Mouse (Mus musculus) thymus, adult 2 months (tissue): ENCODE results near the gene Kcnh1. TPM values are rescaled to one million over a fixed set of nuclear protein-coding genes. Genes with fewer than 3 reads are reported as not detected.

ENCODE experiments used
- DNase-seq: peaks from one replicate; pipeline ENCODE4 v3.0.0; 2021
- H3K27ac ChIP-seq: fragments of 200-500 bp; 2 replicates; pipeline ENCODE4 v1.5.1; 2012; ENCODE audit warnings: low read length, control low read depth; ENCODE audit not compliant: control insufficient read depth, insufficient read depth
- H3K27me3 ChIP-seq: fragments of 200-500 bp; 2 replicates; pipeline ENCODE4 v1.6.1; 2012; ENCODE audit warnings: mild to moderate bottlenecking, low read length, moderate library complexity, mixed read lengths; ENCODE audit not compliant: control insufficient read depth, insufficient read depth
- H3K36me3 ChIP-seq: fragments of 200-500 bp; 2 replicates; pipeline ENCODE4 v1.6.1; 2012; ENCODE audit warnings: mild to moderate bottlenecking, low read length, moderate library complexity; ENCODE audit not compliant: control insufficient read depth, insufficient read depth
- H3K4me1 ChIP-seq: fragments of 200-500 bp; replicated peaks from 2 replicates; pipeline ENCODE4 v1.6.1; 2012; ENCODE audit warnings: low read length; ENCODE audit not compliant: control insufficient read depth, insufficient read depth
- H3K4me3 ChIP-seq: fragments of 200-500 bp; 2 replicates; pipeline ENCODE4 v1.5.1; 2012; ENCODE audit warnings: mild to moderate bottlenecking, low read length, control low read depth, moderate library complexity; ENCODE audit not compliant: control insufficient read depth, insufficient read depth
- CTCF ChIP-seq: fragments of 200-500 bp; IDR thresholded peaks from 2 replicates; pipeline ENCODE4 v1.5.1; 2012; ENCODE audit warnings: mild to moderate bottlenecking, control low read depth, low read length, moderate library complexity, borderline replicate concordance; ENCODE audit not compliant: control insufficient read depth, poor library complexity, insufficient read depth; ENCODE audit errors: extremely low read depth
- POLR2A ChIP-seq: fragments of 200-500 bp; IDR thresholded peaks from 2 replicates; pipeline ENCODE4 v1.6.1; 2012; ENCODE audit warnings: mild to moderate bottlenecking, low read length, control low read depth, moderate library complexity; ENCODE audit not compliant: control insufficient read depth, poor library complexity, insufficient read depth; ENCODE audit errors: extremely low read depth
- WGBS: fragments of 180-500 bp; shearing (Covaris S2); methylation state at CpG from one replicate; pipeline ENCODE4 v1.1.7; 2018; 5-methylcytosine and 5-hydroxymethylcytosine counted together
- polyA plus RNA-seq: library from polyadenylated mRNA; depleted of rRNA; stranded (reverse); fragments of >200 nt; gene quantifications from 2 replicates; pipeline ENCODE4 v1.2.3, GENCODE M21; 2012

The Kcnh1 gene
- polyA plus RNA-seq, 1 experiment: 1.0 TPM

GRCm38 (mm10) chr1:192347327-192347726 lies 156.8 kb downstream of the Kcnh1 start:
- H3K27me3 ChIP-seq: no peaks in the 10 kb centered on the region
- no peak for DNase-seq
- no peaks in the 10 kb centered on the region for H3K4me1 ChIP-seq
- WGBS: 73% methylated on average over 5 of the region's 5 CpGs
- H3K27ac ChIP-seq: no peak overlapping the region
- H3K4me3 ChIP-seq: no peak overlapping the region
- no peak for TF ChIP-seq POLR2A
- no peak for TF ChIP-seq CTCF
- H3K36me3 ChIP-seq: no peaks in the 10 kb centered on the region

- TF ChIP-seq CTCF (no peak), POLR2A (no peak)
- WGBS: 81% methylated on average over 3 of the region's 3 CpGs
- no peaks in the 10 kb centered on the region for H3K27me3 ChIP-seq
- H3K4me3 ChIP-seq: no peak overlapping the region
- no peaks in the 10 kb centered on the region for H3K4me1 ChIP-seq
- DNase-seq: no peak
- H3K36me3 ChIP-seq: no peaks in the 10 kb centered on the region
- no peak overlapping the region for H3K27ac ChIP-seq
These were observed 165.7 kb downstream of the Kcnh1 start for GRCm38 (mm10) chr1:192356231-192356630.

GRCm38 (mm10) chr1:192359212-192359611 lies 168.6 kb downstream of the Kcnh1 start:
- no peak overlapping the region for H3K27ac ChIP-seq
- TF ChIP-seq POLR2A (no peak), CTCF (no peak)
- no peak for DNase-seq
- 86% methylated on average over 2 of the region's 2 CpGs for WGBS
- no peaks in the 10 kb centered on the region for H3K27me3 ChIP-seq
- H3K4me3 ChIP-seq: no peak overlapping the region
- H3K4me1 ChIP-seq: no peaks in the 10 kb centered on the region
- H3K36me3 ChIP-seq: no peaks in the 10 kb centered on the region

GRCm38 (mm10) chr1:192368336-192368735 lies 177.8 kb downstream of the Kcnh1 start:
- Histone ChIP-seq H3K27ac (no peak overlapping the region), H3K36me3 (no peaks in the 10 kb centered on the region), H3K27me3 (no peaks in the 10 kb centered on the region), H3K4me3 (no peak overlapping the region), H3K4me1 (no peaks in the 10 kb centered on the region)
- WGBS: 71% methylated on average over 5 of the region's 5 CpGs
- TF ChIP-seq CTCF (no peak), POLR2A (no peak)
- no peak for DNase-seq

GRCm38 (mm10) chr1:192371943-192372614 lies 181.5 kb downstream of the Kcnh1 start:
- Histone ChIP-seq H3K4me1 (no peaks in the 10 kb centered on the region), H3K36me3 (no peaks in the 10 kb centered on the region), H3K27ac (no peak overlapping the region), H3K4me3 (no peak overlapping the region), H3K27me3 (no peaks in the 10 kb centered on the region)
- TF ChIP-seq CTCF (no peak), POLR2A (no peak)
- DNase-seq: no peak
- 96% methylated on average over 4 of the region's 4 CpGs for WGBS

GRCm38 (mm10) chr1:192378546-192379075 lies 188.0 kb downstream of the Kcnh1 start:
- WGBS: 88% methylated on average over 4 of the region's 4 CpGs
- TF ChIP-seq CTCF (no peak), POLR2A (no peak)
- no peaks in the 10 kb centered on the region for H3K27me3 ChIP-seq
- no peaks in the 10 kb centered on the region for H3K4me1 ChIP-seq
- H3K27ac ChIP-seq: no peak overlapping the region
- H3K4me3 ChIP-seq: no peak overlapping the region
- no peaks in the 10 kb centered on the region for H3K36me3 ChIP-seq
- no peak for DNase-seq

- WGBS: 62% methylated on average over 5 of the region's 5 CpGs
- Histone ChIP-seq H3K27ac (no peak overlapping the region), H3K36me3 (no peaks in the 10 kb centered on the region), H3K27me3 (no peaks in the 10 kb centered on the region), H3K4me3 (no peak overlapping the region), H3K4me1 (no peaks in the 10 kb centered on the region)
- DNase-seq: no peak
- TF ChIP-seq POLR2A: no peak
- TF ChIP-seq CTCF: no peak
These were observed 190.0 kb downstream of the Kcnh1 start for GRCm38 (mm10) chr1:192380596-192381041.
